Mouse (Mus musculus): ENCODE results near the gene Cntrob. TPM values are rescaled to one million over a fixed set of nuclear protein-coding genes. Genes with fewer than 3 reads are reported as not detected.

The Cntrob gene
- polyA plus RNA-seq, 1 experiment from 2014 or later = 37.0 TPM

DNA sequence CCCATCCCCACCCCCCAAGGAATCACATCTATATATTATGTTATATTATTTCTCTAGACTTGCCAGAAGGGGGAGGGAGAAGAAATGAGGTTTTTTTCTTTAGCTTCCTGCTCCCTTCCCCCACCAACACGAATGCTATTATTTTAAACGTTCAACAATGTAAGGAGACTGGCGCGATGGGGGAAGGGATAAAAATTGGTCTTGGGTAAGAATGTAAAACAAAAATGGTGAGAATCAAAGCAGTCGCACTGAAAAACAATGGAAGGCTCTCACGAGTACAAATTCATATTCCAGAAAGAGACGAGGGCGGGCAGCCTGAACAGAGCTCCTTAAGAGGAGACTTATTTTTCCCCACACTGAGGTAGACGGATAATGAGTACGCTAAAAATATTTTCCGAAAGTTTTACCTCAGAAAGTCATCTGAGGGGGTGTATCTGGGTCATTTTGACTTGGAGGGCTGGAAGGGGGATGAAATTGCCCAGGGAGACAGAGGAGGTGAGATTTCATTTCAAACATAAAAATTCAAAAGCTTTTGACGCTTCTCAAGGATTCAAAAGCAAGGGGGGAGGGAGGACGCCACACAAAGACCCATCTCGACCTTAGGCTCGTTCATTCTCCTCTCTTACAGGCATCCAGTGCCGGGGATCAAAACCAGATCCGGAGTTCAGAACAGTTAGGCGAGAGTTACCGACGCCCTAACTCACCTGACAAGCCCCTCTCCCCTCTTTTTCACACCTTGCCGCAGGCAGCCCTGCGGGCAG is 43.5 kb upstream of the Cntrob start:
- under 1% methylated on average over 22 of the region's 22 CpGs for WGBS
- Histone ChIP-seq H3K27me3 (no peaks in the 10 kb centered on the region), H3K4me3 (peak overlapping the region; percentile 99), H3K36me3 (peaks cover 16% of the 10 kb centered on the region), H3K9ac (peak overlapping the region; percentile 100), H3K4me1 (peaks cover 47% of the 10 kb centered on the region), H3K4me2 (replicated peaks) (peak overlapping the region; percentile 63), H3K9me3 (replicated peaks) (no peaks in the 10 kb centered on the region), H3K27ac (peak overlapping the region; percentile 100)
- no peak for ATAC-seq (ENCODE audit: low FRiP score)

DNA sequence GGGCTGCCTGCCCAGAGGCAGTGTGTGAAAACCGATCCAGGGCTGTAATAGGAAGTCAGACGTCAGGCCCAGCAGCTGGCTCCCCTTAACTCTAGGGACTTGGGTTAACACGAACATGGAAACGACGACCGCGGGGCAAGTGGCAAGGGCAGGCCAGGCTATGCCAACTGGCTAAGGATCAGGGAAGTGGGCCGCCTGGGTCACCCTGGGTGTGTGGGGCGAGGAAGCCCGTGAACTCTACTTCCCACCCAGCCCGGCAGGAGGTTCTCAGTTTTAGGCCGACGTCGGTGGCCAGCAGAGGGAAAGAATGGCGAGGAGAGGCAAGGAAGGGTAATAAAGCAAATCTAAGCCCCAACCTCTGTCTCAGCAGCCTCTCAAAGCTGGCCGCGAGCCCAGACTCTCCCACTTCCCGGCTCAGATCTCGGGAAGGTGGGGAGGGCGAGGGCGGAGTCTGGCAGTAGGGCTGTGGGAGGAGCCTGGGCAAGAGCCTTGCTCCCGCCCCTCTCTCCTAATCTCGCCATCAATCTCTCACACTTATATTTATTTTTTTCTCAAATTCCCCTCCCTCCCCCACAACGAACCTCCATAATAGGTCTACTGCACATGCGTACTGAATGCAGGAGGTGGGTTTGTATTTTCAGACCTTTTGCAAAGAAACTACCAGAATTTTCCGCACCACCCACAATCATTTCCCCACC is 42.7 kb upstream of the Cntrob start:
- Histone ChIP-seq H3K9ac (peak overlapping the region; percentile 100), H3K36me3 (peaks cover 23% of the 10 kb centered on the region), H3K27me3 (no peaks in the 10 kb centered on the region), H3K4me3 (peak overlapping the region; percentile 99), H3K9me3 (replicated peaks) (no peaks in the 10 kb centered on the region), H3K4me2 (replicated peaks) (peak overlapping the region; percentile 63), H3K4me1 (peaks cover 41% of the 10 kb centered on the region), H3K27ac (peak overlapping the region; percentile 100)
- WGBS = 2% methylated on average over 26 of the region's 26 CpGs
- peak; percentile 85 for ATAC-seq (ENCODE audit: low FRiP score)

DNA sequence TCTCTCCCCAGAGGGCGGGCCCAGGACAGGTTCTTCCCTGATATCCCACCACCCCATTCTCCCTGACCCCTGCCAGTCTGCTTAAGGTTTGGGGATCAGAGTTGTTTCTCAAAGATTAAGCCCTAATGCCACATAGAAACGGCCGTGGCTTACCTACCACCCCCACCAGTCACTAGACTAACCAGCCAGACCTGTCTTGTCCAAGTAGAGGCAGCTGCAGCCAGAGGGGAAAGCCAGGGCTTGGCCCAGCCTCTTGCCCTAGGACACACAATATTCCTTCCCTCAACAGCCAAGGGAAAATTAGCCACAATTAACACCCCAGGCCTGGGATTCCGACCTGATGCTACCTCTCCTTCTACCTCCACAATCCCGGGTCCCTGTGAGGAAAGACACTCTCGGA is 42.1 kb upstream of the Cntrob start:
- Histone ChIP-seq H3K36me3 (peaks cover 29% of the 10 kb centered on the region), H3K27ac (peak overlapping the region; percentile 100), H3K4me1 (peaks cover 35% of the 10 kb centered on the region), H3K27me3 (no peaks in the 10 kb centered on the region), H3K4me2 (replicated peaks) (peak overlapping the region; percentile 63), H3K4me3 (peak overlapping the region; percentile 99), H3K9me3 (replicated peaks) (no peaks in the 10 kb centered on the region), H3K9ac (peak overlapping the region; percentile 74)
- 33% methylated on average over 6 of the region's 6 CpGs for whole genome bisulfite sequencing
- ATAC-seq (ENCODE audit: low FRiP score) = peak; percentile 14; the same call in 1 of the 2 replicates

DNA sequence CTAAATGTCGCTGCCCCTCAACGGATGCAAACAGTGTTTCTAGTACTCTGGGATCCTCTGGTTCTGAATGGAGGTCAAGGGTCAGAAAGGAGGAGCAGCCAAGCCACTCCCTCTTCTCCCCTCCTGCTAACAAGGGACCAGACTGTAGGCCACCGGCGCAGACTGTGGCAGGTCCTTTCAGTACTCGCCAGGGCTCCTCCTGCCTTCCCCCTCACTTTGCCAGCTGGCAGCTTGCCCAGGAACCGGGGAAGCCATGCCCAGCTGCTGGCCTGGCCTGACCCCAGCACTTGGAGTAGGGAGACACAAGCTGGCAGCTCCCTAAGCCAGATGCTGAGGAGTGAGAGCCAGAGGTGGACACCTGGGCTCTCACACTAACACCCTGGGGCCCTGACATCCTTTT is 41.3 kb upstream of the Cntrob start:
- Histone ChIP-seq H3K27ac (peak overlapping the region; percentile 100), H3K9ac (peak overlapping the region; percentile 59), H3K4me1 (peaks cover 32% of the 10 kb centered on the region), H3K4me3 (peak overlapping the region; percentile 7; the same call in 1 of the 2 replicates), H3K27me3 (no peaks in the 10 kb centered on the region), H3K9me3 (replicated peaks) (no peaks in the 10 kb centered on the region), H3K36me3 (peaks cover 37% of the 10 kb centered on the region), H3K4me2 (replicated peaks) (peak overlapping the region; percentile 63)
- WGBS = 2% methylated on average over 6 of the region's 6 CpGs
- ATAC-seq (ENCODE audit: low FRiP score) = peak; percentile 20; the same call in 1 of the 2 replicates

DNA sequence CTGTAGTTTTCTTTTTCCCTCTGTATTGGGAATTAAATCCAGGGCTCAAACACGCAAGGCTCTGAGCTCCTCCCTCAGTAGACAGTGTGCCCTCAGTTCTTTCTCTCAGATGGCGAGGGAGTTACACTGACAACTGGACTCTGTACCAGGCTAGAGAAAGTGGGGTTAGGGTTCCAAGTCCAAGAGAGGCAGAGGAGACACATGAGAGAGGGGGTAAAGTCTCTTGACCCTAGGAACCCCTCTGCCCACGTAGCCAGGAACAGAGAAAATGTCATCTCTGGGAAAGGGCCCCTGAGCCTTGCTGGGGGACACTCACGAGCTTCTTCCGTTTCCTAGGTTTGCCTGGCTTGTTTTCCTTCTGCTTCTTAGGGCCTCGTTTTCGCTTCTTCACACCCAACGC is 40.8 kb upstream of the Cntrob start:
- Histone ChIP-seq H3K4me1 (peaks cover 32% of the 10 kb centered on the region), H3K4me3 (0 out of 2 replicates have a peak overlapping the region, but pooled peaks have one; percentile 7), H3K4me2 (replicated peaks) (peak overlapping the region; percentile 63), H3K27ac (peak overlapping the region; percentile 100; the same call in 1 of the 2 replicates), H3K9me3 (replicated peaks) (no peaks in the 10 kb centered on the region), H3K27me3 (no peaks in the 10 kb centered on the region), H3K36me3 (peaks cover 43% of the 10 kb centered on the region), H3K9ac (0 out of 2 replicates have a peak overlapping the region, but pooled peaks have one; percentile 59)
- 56% methylated on average over 8 of the region's 8 CpGs for WGBS
- no peak for ATAC-seq (ENCODE audit: low FRiP score)

DNA sequence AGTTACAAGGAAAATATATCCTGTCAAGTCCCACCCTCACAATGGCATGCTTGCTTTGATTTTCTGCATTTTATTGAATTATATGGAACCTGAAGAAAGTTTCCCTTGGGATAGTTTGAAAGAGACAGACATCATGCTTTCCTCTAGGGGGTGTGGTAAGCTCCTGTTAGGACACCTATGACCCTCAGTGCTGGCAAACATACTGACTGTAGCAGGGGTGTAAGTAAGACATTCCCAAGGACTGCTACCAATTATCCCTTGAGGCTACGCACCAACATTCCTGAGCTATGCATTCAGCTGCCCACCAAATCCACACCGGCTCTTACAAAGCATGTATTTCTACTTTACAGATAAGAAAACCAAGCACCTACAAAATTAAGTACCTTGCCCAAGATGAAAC is 38.9 kb upstream of the Cntrob start:
- H3K4me3 ChIP-seq = no peak overlapping the region
- H3K4me1 ChIP-seq = peaks cover 25% of the 10 kb centered on the region
- no peaks in the 10 kb centered on the region for H3K27me3 ChIP-seq
- 86% methylated on average over 2 of the region's 2 CpGs for WGBS
- no peak for ATAC-seq (ENCODE audit: low FRiP score)
- H3K4me2 ChIP-seq (replicated peaks) = no peak overlapping the region
- no peaks in the 10 kb centered on the region for H3K9me3 ChIP-seq (replicated peaks)
- H3K36me3 ChIP-seq = peaks cover 61% of the 10 kb centered on the region
- no peak overlapping the region for H3K9ac ChIP-seq
- H3K27ac ChIP-seq = no peak overlapping the region

DNA sequence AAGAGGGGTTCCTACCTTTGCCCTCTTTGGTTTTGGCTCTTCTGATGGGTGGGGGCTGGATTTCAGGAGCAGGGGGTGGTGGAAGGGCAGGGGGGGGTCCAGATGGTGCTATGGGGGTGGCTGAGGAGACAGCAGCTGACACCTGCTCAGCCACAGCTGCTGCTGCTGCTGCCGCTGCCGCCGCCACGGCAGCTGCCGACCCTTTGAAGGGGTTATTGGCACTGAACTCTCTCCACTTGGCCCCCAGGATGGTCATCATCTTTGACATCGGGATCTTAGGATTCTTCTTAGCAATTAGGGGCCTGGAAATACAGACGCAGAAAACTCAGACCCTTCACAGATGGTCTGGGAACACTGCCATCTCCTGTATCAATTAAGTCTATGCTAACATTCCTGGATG is 38.4 kb upstream of the Cntrob start:
- peaks cover 66% of the 10 kb centered on the region for H3K36me3 ChIP-seq
- H3K4me2 ChIP-seq (replicated peaks) = no peak overlapping the region
- no peaks in the 10 kb centered on the region for H3K27me3 ChIP-seq
- no peak for ATAC-seq (ENCODE audit: low FRiP score)
- H3K4me1 ChIP-seq = peaks cover 25% of the 10 kb centered on the region
- no peaks in the 10 kb centered on the region for H3K9me3 ChIP-seq (replicated peaks)
- H3K4me3 ChIP-seq = no peak overlapping the region
- WGBS = 66% methylated on average over 7 of the region's 7 CpGs
- no peak overlapping the region for H3K27ac ChIP-seq
- H3K9ac ChIP-seq = no peak overlapping the region

DNA sequence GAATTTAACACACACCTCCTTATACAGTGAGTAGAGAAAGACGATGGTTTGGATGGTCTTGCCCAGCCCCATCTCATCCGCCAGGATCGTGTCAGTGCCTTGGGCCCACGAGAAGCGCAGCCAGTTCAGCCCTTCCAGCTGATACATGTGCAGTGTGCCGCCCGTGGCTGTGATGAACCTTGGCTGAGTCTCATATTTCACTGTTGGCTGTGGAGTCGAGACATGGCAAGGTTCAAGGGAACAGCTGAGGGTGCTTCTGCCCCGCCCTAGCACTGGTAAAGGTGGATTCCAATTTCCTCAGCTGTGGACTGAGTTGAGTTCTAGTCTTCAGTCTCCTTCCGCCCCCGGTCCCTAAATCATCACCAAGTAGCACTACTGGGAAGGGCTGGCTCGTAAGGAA is 34.1 kb upstream of the Cntrob start:
- Histone ChIP-seq H3K9me3 (replicated peaks) (no peaks in the 10 kb centered on the region), H3K27me3 (no peaks in the 10 kb centered on the region), H3K4me3 (no peak overlapping the region), H3K4me1 (0 out of 2 replicates have a peak, but pooled peaks cover 2% of the 10 kb centered on the region), H3K27ac (no peak overlapping the region), H3K9ac (no peak overlapping the region), H3K4me2 (replicated peaks) (no peak overlapping the region), H3K36me3 (peaks cover 96% of the 10 kb centered on the region)
- 91% methylated on average over 12 of the region's 12 CpGs for WGBS
- ATAC-seq (ENCODE audit: low FRiP score) = no peak

DNA sequence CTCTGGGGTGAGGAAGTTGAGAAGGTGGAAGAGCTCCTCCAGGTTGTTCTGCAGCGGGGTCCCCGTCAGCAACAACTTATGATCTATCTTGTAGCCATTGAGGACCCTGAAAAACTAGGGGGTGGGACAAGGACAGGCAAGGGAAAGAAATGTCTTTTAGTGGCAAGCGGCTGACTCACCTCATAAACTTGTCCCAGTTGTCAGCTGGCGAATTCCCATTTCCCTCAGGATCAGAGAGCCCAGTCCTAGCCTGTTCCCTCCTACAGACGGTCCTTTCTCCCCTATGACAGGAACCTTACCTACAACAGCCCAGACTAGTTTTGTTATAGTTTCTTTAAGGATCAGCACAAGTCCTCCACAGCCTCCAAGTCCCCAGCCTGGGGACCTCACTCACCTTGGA is 33.0 kb upstream of the Cntrob start:
- peaks cover 99% of the 10 kb centered on the region for H3K36me3 ChIP-seq

DNA sequence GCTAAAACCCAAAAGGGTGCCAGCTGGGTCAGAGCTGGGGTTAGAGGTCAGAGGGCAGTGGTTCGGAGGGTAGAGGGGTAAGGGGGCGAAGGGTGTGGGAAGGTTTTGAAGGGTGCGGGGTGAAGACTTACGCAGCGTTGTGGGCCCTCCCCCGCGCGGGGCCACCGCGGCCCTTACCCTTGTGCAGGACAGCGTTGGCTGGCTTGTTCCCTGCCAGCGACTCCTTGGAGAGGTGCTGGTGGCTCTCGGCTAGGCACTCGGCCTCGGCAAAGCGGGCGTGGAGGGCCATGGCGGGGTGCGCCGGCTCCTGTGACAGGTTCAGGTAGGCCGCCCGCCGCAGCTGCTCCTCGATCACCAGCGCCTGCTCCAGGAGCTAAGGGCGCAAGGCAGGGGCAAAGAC is 22.9 kb upstream of the Cntrob start:
- 89% methylated on average over 23 of the region's 26 CpGs for WGBS
- peaks cover 2% of the 10 kb centered on the region for H3K4me1 ChIP-seq
- no peak overlapping the region for H3K27ac ChIP-seq
- no peaks in the 10 kb centered on the region for H3K9me3 ChIP-seq (replicated peaks)
- ATAC-seq (ENCODE audit: low FRiP score) = no peak
- no peaks in the 10 kb centered on the region for H3K27me3 ChIP-seq
- H3K9ac ChIP-seq = no peak overlapping the region
- H3K4me3 ChIP-seq = no peak overlapping the region
- H3K36me3 ChIP-seq = peaks cover 87% of the 10 kb centered on the region
- H3K4me2 ChIP-seq (replicated peaks) = no peak overlapping the region

More for the DNA sequence above, 33.0 kb upstream of the Cntrob start:
- H3K9me3 ChIP-seq (replicated peaks) = no peaks in the 10 kb centered on the region
- no peak overlapping the region for H3K9ac ChIP-seq
- no peak for ATAC-seq (ENCODE audit: low FRiP score)
- H3K27ac ChIP-seq = no peak overlapping the region
- WGBS = 86% methylated on average over 5 of the region's 5 CpGs
- H3K4me3 ChIP-seq = no peak overlapping the region
- H3K4me2 ChIP-seq (replicated peaks) = no peak overlapping the region
- H3K4me1 ChIP-seq = no peaks in the 10 kb centered on the region
- no peaks in the 10 kb centered on the region for H3K27me3 ChIP-seq

DNA sequence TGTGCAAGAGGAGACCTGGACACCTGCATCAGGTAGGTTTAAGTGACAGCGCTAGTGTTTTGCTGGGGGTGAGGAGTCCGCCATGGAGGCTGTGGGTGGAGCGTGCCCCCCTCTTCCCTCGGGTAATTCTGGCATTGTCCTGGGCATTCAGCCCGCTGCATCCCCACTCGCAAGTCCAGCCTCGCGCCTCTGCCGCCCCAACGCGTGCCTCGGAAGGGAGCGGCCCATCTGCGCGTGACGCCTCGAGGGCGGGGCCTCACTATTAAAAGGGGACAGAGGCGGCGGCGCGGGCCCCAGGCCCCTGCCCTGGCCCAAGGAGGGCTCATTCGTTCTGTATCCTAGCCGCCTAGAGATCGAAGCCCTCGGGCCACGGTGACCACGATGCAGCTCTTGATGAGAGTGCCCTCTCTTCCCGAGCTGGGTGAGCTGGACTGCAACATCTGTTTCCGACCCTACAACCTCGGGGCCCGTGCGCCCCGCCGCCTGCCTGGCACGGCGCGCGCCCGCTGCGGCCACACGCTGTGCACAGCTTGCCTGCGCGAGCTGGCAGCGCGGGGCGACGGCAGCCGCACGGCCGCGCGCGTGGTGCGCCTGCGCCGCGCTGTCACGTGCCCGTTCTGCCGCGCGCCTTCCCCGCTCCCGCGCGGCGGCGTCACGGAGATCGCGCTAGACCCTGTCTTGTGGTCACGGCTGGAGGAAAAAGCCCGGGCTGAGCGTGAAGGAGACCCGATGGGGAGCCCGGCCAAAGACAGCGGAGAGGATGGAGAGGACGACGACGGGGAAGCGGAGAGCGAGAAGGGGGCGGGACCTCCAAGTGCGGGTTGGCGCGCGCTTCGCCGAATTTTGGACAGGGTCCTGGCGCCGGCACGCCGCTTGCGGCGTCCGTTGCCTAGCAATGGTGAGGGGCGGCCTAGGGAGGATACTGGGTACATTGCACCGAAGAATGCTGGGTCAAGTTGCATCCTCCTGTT is 16.9 kb upstream of the Cntrob start, which contains the start of gene Rnf227:
Gene Rnf227 (plus strand): TSS at position 301 of the 971 bp plus-strand sequence.
- H3K36me3 ChIP-seq = peaks cover 27% of the 10 kb centered on the region
- H3K4me2 ChIP-seq (replicated peaks) = peak within 1 kb of the TSS; percentile 77
- peaks cover 15% of the 10 kb centered on the region for H3K27me3 ChIP-seq
- peak within 1 kb of the TSS; percentile 88 for H3K27ac ChIP-seq
- no peaks in the 10 kb centered on the region for H3K9me3 ChIP-seq (replicated peaks)
- 2% methylated on average over 98 of the region's 99 CpGs for WGBS
- ATAC-seq (ENCODE audit: low FRiP score) = peak; percentile 87
- peak within 1 kb of the TSS; percentile 71 for H3K9ac ChIP-seq
- peaks cover 14% of the 10 kb centered on the region for H3K4me1 ChIP-seq
- peak within 1 kb of the TSS; percentile 52 for H3K4me3 ChIP-seq

All from hindbrain, embryonic 12.5 days (tissue).